Mouse (Mus musculus): ENCODE results near the gene Hoxa7. TPM values are rescaled to one million over a fixed set of nuclear protein-coding genes. Genes with fewer than 3 reads are reported as not detected.
A peak's percentile ranks its signal among the peaks of the same experiment; 100 is the strongest.

Hoxa7 gene
- polyA plus RNA-seq, 1 experiment = 2.5 TPM

DNA sequence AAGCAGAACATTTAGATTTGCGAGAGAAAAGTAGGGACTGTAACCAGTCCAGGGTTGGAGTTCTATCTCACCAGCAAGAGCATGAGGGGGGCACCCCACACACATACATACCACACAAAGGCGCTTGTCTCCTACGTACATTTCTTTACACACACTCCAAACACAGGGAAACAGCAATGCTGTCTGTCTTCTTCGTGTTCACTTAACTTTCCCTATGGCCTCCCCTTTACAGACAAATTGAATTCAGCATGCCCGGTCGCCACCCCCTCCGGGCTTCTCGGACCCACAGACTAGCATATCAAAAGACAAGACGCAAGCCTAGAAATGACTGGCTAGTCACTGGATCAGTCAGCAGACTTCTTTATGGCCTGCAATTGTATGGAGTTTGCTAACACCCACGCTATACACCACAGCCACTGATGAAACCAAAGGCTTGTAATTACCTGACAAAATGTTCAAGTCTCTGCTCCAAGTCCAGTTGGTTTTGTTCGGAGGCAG is 41.4 kb downstream of the Hoxa7 start:
- Histone ChIP-seq H3K27me3 (ENCODE audit: control insufficient read depth, insufficient read depth, low read length) (peaks cover 28% of the 10 kb centered on the region), H3K36me3 (ENCODE audit: control insufficient read depth, insufficient read depth, low read length) (no peaks in the 10 kb centered on the region), H3K4me1 (ENCODE audit: control insufficient read depth, insufficient read depth, insufficient read length, low read length) (peaks cover 12% of the 10 kb centered on the region), H3K4me3 (ENCODE audit: low read depth, low read length) (peak overlapping the region; percentile 32; the same call in 1 of the 2 replicates), H3K27ac (ENCODE audit: insufficient read depth, low read depth, low read length) (peak overlapping the region; percentile 46; the same call in 1 of the 2 replicates)
- 80% methylated on average over 11 of the region's 11 CpGs for WGBS
- no peak for TF ChIP-seq CTCF (IDR thresholded peaks at IDR 0.05; ENCODE audit: extremely low read depth, insufficient read length, insufficient replicate concordance, low read depth, low read length)
- no peak for TF ChIP-seq POLR2A (IDR thresholded peaks at IDR 0.05; ENCODE audit: low read depth, low read length)

DNA sequence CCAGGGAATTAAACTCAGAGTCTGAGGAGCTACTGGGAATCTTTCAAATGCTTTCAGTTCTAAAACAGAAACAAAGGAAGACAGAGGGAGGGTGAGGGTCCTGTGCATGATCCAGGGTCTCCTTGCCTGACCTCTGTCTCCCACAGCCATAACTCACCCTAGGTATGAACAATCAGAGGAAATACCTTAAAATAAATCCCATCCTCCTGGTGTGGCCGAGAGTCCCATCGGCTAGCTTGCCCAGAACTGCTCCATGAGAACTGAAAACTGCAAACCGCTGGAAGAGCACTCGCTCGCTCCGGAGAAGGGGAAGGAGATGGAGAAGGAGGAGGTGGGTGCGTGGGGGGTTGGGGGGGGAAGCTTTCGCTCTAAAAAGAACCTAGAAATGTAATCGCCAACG is 42.0 kb downstream of the Hoxa7 start:
- Histone ChIP-seq H3K4me1 (ENCODE audit: control insufficient read depth, insufficient read depth, insufficient read length, low read length) (peaks cover 11% of the 10 kb centered on the region), H3K27me3 (ENCODE audit: control insufficient read depth, insufficient read depth, low read length) (peaks cover 31% of the 10 kb centered on the region), H3K4me3 (ENCODE audit: low read depth, low read length) (peak overlapping the region; percentile 48), H3K36me3 (ENCODE audit: control insufficient read depth, insufficient read depth, low read length) (no peaks in the 10 kb centered on the region), H3K27ac (ENCODE audit: insufficient read depth, low read depth, low read length) (peak overlapping the region; percentile 69)
- TF ChIP-seq CTCF (IDR thresholded peaks at IDR 0.05; ENCODE audit: extremely low read depth, insufficient read length, insufficient replicate concordance, low read depth, low read length) = no peak
- no peak for TF ChIP-seq POLR2A (IDR thresholded peaks at IDR 0.05; ENCODE audit: low read depth, low read length)
- 61% methylated on average over 10 of the region's 10 CpGs for WGBS

DNA sequence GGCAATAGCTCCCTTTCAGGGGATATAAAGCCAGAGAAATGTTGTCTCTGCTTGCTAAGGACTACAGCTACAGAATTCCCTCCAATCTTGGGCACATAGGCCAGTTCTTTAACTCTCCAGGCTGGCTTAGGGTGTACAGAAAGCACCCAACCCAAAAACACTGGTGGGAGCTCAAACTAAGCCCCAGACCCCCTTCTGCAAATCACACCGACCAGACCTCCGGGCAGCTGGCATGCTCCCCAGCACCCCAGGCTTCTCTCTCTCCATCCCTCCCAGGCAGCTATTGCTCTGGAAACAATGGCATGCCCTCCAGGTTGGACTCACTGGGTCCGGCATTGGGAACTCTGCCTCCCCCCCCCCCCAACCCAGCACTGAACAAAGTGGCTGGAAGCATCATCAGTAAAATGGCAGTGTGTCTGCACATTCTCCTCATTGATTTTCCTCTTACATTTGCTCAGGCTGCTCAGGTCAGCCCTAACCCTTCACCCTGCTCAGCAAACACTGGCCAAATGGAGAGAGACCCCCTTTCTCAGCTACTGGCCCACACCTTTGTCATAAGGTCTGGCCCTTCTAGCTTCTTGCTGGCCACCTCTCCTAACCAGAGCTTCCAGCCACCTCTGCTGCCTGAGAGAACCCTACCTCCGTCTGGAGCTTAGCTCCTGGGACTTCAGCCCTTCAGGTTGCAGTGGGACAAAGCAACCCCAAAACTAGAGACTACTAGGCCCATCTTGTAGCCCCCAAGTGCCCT is 42.6 kb downstream of the Hoxa7 start:
- no peaks in the 10 kb centered on the region for H3K36me3 ChIP-seq (ENCODE audit: control insufficient read depth, insufficient read depth, low read length)
- peak overlapping the region; percentile 48 for H3K4me3 ChIP-seq (ENCODE audit: low read depth, low read length)
- H3K27ac ChIP-seq (ENCODE audit: insufficient read depth, low read depth, low read length) = peak overlapping the region; percentile 69
- 62% methylated on average over 4 of the region's 4 CpGs for WGBS
- peaks cover 8% of the 10 kb centered on the region for H3K4me1 ChIP-seq (ENCODE audit: control insufficient read depth, insufficient read depth, insufficient read length, low read length)
- H3K27me3 ChIP-seq (ENCODE audit: control insufficient read depth, insufficient read depth, low read length) = peaks cover 27% of the 10 kb centered on the region
- TF ChIP-seq CTCF (IDR thresholded peaks at IDR 0.05; ENCODE audit: extremely low read depth, insufficient read length, insufficient replicate concordance, low read depth, low read length) (no peak), POLR2A (IDR thresholded peaks at IDR 0.05; ENCODE audit: low read depth, low read length) (no peak)

DNA sequence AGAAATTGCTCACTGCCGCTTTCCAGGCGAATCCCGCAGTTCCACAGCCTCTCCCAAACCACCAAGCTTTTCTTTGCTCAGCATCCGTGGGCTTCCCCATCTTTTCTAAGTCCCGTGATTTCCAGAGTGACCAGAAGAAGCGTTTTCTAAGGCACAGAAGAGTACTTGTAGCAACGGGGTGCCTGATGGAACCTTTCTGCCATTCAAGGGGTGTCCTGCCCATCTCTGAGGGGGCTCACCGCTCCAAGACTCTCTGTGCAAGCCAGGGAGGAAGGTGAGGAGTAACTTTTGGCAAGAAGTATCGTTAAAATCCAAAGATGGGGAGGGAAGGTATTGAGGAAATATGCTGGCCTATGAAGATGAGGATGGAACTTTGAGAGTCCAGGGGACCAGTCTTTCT is 43.8 kb downstream of the Hoxa7 start:
- TF ChIP-seq CTCF (IDR thresholded peaks at IDR 0.05; ENCODE audit: extremely low read depth, insufficient read length, insufficient replicate concordance, low read depth, low read length) (no peak), POLR2A (IDR thresholded peaks at IDR 0.05; ENCODE audit: low read depth, low read length) (no peak)

DNA sequence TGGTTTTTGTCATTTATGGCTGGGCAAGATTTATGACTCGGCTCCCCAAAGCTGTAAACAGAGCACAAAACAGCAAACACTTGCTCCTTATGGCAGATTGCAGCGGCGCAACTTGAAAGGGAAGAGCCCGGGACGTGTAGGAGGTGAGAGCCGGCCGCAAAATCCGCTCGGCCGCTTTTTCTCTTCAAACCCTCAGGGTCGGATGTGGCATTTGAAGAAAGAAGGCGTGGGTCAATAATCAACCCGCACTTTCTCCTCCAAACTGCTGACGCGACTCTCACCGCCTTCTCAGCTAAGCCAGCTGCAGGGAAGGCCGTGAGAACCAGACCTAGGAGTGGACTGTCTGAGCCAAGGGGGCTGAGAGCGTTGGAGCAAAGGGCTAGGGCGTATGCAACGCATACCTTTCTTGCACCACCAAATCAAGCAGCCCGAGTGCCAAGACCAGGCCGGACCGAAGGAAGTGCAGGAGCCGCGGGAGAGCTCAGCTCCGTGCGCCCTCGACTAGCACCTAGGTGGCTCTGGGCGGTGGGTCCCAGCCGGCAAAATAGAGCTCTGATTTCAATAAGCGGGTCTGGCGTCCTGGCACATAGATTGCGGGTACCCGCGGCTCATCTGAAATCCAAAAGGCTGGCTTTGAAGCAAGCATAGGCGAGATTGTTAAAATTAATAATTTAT is 44.5 kb downstream of the Hoxa7 start, which contains the start of gene 5730596B20Rik:
Gene 5730596B20Rik, plus strand, starts transcription at position 438 of the 675 bp plus-strand sequence.
- WGBS = 8% methylated on average over 36 of the region's 36 CpGs
- H3K4me3 ChIP-seq (ENCODE audit: low read depth, low read length) = peak within 1 kb of the TSS; percentile 60

More for the DNA sequence above, 43.8 kb downstream of the Hoxa7 start:
- H3K27ac ChIP-seq (ENCODE audit: insufficient read depth, low read depth, low read length) = peak overlapping the region; percentile 65
- no peaks in the 10 kb centered on the region; the same call in 1 of the 2 replicates for H3K4me1 ChIP-seq (ENCODE audit: control insufficient read depth, insufficient read depth, insufficient read length, low read length)
- H3K27me3 ChIP-seq (ENCODE audit: control insufficient read depth, insufficient read depth, low read length) = peaks cover 32% of the 10 kb centered on the region
- WGBS = 52% methylated on average over 9 of the region's 9 CpGs
- no peaks in the 10 kb centered on the region for H3K36me3 ChIP-seq (ENCODE audit: control insufficient read depth, insufficient read depth, low read length)
- peak overlapping the region; percentile 60 for H3K4me3 ChIP-seq (ENCODE audit: low read depth, low read length)

DNA sequence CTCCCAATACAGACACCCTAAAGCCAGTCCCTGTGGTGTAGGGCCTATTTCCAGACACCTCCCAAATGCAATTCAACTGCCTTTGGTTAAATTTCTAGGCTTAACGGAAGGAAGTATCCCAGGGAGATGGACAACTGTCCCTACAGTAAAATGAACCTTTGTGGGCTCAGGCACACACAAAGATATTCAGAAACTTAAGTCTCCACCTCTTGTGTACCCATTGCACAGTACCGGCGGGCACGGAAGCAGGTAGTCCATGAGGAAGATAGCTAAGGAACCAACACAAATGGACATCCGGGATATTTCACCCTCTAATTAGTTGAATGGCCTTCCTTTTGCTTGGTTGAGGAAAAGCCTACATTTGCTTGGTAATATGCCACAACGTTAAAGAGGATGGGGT is 45.3 kb downstream of the Hoxa7 start:
- H3K4me1 ChIP-seq (ENCODE audit: control insufficient read depth, insufficient read depth, insufficient read length, low read length) = peaks cover 3% of the 10 kb centered on the region; the same call in 1 of the 2 replicates
- no peaks in the 10 kb centered on the region for H3K36me3 ChIP-seq (ENCODE audit: control insufficient read depth, insufficient read depth, low read length)
- TF ChIP-seq POLR2A (IDR thresholded peaks at IDR 0.05; ENCODE audit: low read depth, low read length) = no peak
- TF ChIP-seq CTCF (IDR thresholded peaks at IDR 0.05; ENCODE audit: extremely low read depth, insufficient read length, insufficient replicate concordance, low read depth, low read length) = no peak
- WGBS = 18% methylated on average over 6 of the region's 6 CpGs
- H3K4me3 ChIP-seq (ENCODE audit: low read depth, low read length) = peak overlapping the region; percentile 60
- peak overlapping the region; percentile 65 for H3K27ac ChIP-seq (ENCODE audit: insufficient read depth, low read depth, low read length)
- peaks cover 38% of the 10 kb centered on the region for H3K27me3 ChIP-seq (ENCODE audit: control insufficient read depth, insufficient read depth, low read length)

More for the DNA sequence above, 44.5 kb downstream of the Hoxa7 start, which contains the start of gene 5730596B20Rik:
- Histone ChIP-seq H3K27ac (ENCODE audit: insufficient read depth, low read depth, low read length) (peak within 1 kb of the TSS; percentile 65), H3K4me1 (ENCODE audit: control insufficient read depth, insufficient read depth, insufficient read length, low read length) (peaks cover 2% of the 10 kb centered on the region; the same call in 1 of the 2 replicates), H3K36me3 (ENCODE audit: control insufficient read depth, insufficient read depth, low read length) (no peaks in the 10 kb centered on the region), H3K27me3 (ENCODE audit: control insufficient read depth, insufficient read depth, low read length) (peaks cover 34% of the 10 kb centered on the region)
- TF ChIP-seq POLR2A (IDR thresholded peaks at IDR 0.05; ENCODE audit: low read depth, low read length) = peak; percentile 29; the same call in 1 of the 2 replicates
- TF ChIP-seq CTCF (IDR thresholded peaks at IDR 0.05; ENCODE audit: extremely low read depth, insufficient read length, insufficient replicate concordance, low read depth, low read length) = no peak

All from small intestine, adult 2 months (tissue).